Mouse (Mus musculus) CD4-positive, CD25-positive, alpha-beta regulatory T cell, adult 2 months (primary cell): ENCODE results near the gene Gm44805.
A peak's percentile ranks its signal among the peaks of the same experiment; 100 is the strongest.
"Not testable (repeated sequence)": the region's sequence is repeated elsewhere in the genome, so short reads cannot be mapped to it uniquely, and the experiment has no call there.

Experiments used
- DNase-seq: peaks from one replicate; pipeline ENCODE4 v3.0.0-alpha.2; 2012; ENCODE audit warnings: low read depth, low spot score

Gm44805 gene

GRCm38 (mm10) chr7:19699827-19700148, 18.6 kb upstream of the Gm44805 start:
- no peak for DNase-seq

GRCm38 (mm10) chr7:19698907-19699826, 17.9 kb upstream of the Gm44805 start, which contains the start of gene Apoe:
Apoe (minus strand) TSS chr7:19699188.
- peak; percentile 7 for DNase-seq

GRCm38 (mm10) chr7:19697949-19698906, 17.0 kb upstream of the Gm44805 start:
- no peak for DNase-seq

GRCm38 (mm10) chr7:19696336-19696873, 15.2 kb upstream of the Gm44805 start:
- no peak for DNase-seq

GRCm38 (mm10) chr7:19695881-19696280, 14.7 kb upstream of the Gm44805 start:
- DNase-seq: no peak

- no peak for DNase-seq
These were observed 14.0 kb upstream of the Gm44805 start for GRCm38 (mm10) chr7:19695213-19695594.

- DNase-seq: no peak
These were observed 13.4 kb upstream of the Gm44805 start for GRCm38 (mm10) chr7:19694336-19695212.

GRCm38 (mm10) chr7:19693421-19693820, 12.2 kb upstream of the Gm44805 start:
- no peak for DNase-seq

- DNase-seq: no peak
These were observed 10.9 kb upstream of the Gm44805 start, which contains the start of gene Apoc1 for GRCm38 (mm10) chr7:19691873-19692865. Apoc1 (minus strand) TSS chr7:19692660.

- DNase-seq: no peak
These were observed 10.2 kb upstream of the Gm44805 start for GRCm38 (mm10) chr7:19691434-19691833.

- DNase-seq: no peak
These were observed 9.6 kb upstream of the Gm44805 start for GRCm38 (mm10) chr7:19690845-19691244.

GRCm38 (mm10) chr7:19688611-19689010, 7.4 kb upstream of the Gm44805 start:
- DNase-seq: no peak

- no peak for DNase-seq
These were observed 6.9 kb upstream of the Gm44805 start for GRCm38 (mm10) chr7:19688101-19688500.

- DNase-seq: not testable (repeated sequence)
These were observed 5.8 kb upstream of the Gm44805 start for GRCm38 (mm10) chr7:19686927-19687583.

- no peak for DNase-seq
These were observed 5.3 kb upstream of the Gm44805 start for GRCm38 (mm10) chr7:19686521-19686920.

- no peak for DNase-seq
These were observed 4.2 kb upstream of the Gm44805 start for GRCm38 (mm10) chr7:19685374-19685773.

GRCm38 (mm10) chr7:19683771-19684201, 2.6 kb upstream of the Gm44805 start:
- DNase-seq: no peak

GRCm38 (mm10) chr7:19682979-19683378, 1.8 kb upstream of the Gm44805 start:
- no peak for DNase-seq

- DNase-seq: no peak
These were observed 521 bp downstream of the Gm44805 start for GRCm38 (mm10) chr7:19680702-19681101.
